Mouse (Mus musculus): ENCODE measurements around the gene 4930444G20Rik. TPM values are rescaled to one million over a fixed set of nuclear protein-coding genes. Genes with fewer than 3 reads are reported as not detected.

The 4930444G20Rik gene
- not detected for polyA plus RNA-seq (2017; shearing (Covaris generic))

GRCm38 (mm10) chr10:22067979-22068378 lies at the start of gene 4930444G20Rik:
4930444G20Rik (minus strand) TSS chr10:22068079.

Other genes with a start within 250 kb of the 4930444G20Rik start
- 26.7 TPM for gene Sgk1, start 185.9 kb downstream of the 4930444G20Rik start, polyA plus RNA-seq (2017; shearing (Covaris generic))
- 17.6 TPM for gene E030030I06Rik, start 81.2 kb upstream of the 4930444G20Rik start, polyA plus RNA-seq (2017; shearing (Covaris generic))
- gene Raet1e, start 90.5 kb upstream of the 4930444G20Rik start, polyA plus RNA-seq (2017; shearing (Covaris generic)), result 0.13 TPM
- 7.5 TPM for gene H60b, start 90.5 kb upstream of the 4930444G20Rik start, polyA plus RNA-seq (2017; shearing (Covaris generic))

Data from CD4-positive, CD25-positive, alpha-beta regulatory T cell (primary cell).